Mouse (Mus musculus) T-helper 2 cell (primary cell): ENCODE measurements around the gene Il15.

Experiments
- in situ Hi-C: fragments of 300-600 bp; cut with MboI, MseI; formaldehyde crosslinking; loops from one replicate; pipeline ENCODE4 v1.15.1; 2025; ENCODE audit warnings: high pct_unique_total_duplicates

Gene Il15

DNA sequence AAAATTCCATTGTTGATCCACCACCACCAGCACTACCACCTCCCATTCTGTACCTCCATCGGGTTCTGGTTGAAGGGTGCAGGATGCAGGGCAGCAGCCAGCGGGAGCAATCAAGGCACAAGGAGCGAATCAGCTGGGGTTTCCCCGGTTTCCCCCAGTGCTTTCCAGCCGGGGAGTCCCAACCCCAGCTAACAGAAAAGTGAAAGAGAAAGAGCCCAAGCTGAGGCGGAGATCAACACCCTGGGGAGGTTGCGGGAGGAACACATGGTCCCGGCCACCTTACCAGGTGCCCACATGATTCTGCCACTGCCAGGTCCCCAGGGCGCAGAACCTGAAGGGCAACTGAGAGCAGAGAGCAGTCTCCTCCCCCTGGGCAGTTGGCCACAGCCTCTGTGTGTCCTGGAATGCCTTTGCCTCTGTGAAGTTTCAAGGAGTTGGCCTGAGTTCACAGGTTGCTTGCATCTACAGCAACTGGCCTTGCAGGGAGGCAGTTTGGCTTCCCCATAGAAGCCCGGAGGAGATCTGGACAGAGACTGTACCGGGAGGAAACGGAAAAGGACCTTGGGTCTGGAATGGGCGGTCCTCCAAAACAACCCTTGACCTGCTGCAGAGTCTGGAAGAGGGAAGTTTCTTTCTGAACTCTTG is at the start of gene Il15:
Gene Il15 (minus strand): TSS at position 537 of the 645 bp plus-strand sequence.
- in situ Hi-C loops = no loop called here

DNA sequence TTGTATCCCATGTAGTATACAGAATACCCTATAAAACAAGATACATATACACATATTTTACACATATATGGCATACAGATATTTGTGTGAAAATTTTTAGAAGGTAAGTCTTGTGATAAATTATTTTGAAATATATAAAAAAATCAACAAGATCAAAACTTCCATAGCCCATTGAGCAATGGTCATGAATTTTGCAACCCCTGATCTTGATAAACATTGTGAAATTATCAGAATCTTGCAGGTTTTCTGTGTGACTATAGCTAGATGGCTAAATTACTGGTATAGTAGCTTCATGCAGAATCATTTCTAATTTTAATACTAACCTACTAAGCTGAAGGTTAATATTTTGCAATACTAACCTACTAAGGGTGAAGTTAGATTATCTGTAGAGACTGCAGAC is 41.9 kb upstream of the Il15 start:
- in situ Hi-C loops = no loop called here

DNA sequence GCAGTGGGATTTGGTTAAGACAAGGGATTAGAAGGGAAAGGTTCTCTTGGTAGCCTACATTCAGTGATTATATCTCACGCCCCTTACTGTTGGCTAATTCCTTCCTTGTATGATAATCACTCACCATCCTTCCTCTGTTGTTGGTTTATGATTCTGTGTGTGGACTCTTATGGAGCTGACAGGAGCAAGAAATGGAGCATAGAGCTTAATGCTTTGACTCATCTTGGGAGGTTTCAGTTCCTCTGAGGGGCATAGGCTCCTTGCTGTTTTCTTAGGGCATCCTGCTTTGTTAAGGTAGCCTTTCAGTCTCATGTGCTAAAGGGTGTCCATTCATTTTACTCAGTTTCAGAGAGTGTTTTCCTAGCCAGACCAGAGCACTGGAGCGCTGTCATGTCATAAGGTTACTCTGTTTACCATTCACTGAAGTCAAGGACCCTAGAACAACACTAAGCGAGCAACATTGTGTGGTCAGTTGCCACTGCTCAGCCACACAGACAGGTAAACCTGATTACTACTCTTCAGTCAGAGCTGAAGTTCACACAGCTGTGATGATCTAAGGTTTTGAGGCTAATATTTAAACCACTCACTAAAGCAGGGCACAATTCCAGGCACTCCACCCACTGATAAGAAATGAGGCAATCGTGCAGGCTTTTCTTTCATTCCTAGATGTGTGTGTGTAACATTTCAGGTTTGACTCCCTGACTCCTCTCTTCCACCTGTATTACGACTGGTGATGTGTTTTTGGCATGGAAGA is 13.7 kb upstream of the Il15 start:
- in situ Hi-C loops = no loop called here

DNA sequence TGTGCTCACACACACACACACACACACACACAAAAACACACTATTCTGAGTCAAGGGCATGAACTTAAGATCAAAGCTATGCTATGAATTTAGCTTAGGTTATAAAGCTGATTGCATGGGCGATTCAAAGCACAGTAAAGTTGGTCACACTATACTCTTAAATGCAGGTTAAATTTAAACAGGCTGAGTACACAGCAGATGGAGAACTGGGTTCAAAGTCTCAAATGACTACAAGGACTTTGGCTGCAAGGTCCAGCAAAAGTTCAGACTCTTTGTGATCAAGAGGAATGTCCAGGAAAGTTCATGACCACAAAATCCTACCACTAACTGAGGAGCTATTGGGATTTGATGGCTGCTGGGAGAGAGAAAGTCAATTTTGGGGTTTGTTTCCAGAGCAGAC is 12.5 kb upstream of the Il15 start:
- in situ Hi-C loops = no loop called here

DNA sequence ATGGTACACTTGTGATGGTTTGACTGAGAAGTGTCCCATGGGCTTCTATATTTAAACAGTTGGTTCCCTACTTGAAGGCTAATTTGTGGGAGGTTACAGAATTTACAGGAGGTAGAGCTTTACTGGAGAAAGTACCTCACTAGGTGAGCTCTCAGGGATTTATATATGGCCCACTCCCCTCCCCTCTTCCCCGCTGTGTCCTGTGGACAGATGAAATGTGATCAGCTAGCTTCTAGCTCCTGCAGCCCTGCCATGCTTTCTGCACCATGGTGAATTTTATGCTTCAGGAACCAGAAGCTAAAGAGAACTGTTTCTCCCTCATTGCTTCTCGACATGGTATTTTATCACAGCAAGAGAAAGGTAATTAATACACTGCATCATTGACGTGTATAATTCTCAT is 7.1 kb upstream of the Il15 start:
- in situ Hi-C loops = no loop called here

DNA sequence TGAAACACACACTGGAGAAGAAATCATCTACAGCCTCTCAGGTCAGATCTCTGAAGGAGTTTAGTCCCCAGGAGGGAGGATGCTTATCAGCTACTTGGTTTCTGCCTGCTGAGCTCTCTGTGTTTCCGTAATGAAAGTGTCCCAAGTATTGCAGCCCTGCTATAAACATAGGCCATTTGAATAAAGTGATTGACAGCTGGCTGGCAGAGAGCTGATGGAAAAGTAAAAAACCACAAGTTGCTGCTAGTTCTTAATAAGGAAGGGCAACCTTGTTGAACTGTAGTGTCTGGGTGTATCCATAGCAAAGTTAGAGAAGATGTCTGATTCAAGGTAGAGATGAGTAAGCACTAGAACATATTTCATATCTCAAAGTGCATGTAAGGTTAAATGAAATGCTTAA is 4.0 kb upstream of the Il15 start:
- in situ Hi-C loops = no loop called here

DNA sequence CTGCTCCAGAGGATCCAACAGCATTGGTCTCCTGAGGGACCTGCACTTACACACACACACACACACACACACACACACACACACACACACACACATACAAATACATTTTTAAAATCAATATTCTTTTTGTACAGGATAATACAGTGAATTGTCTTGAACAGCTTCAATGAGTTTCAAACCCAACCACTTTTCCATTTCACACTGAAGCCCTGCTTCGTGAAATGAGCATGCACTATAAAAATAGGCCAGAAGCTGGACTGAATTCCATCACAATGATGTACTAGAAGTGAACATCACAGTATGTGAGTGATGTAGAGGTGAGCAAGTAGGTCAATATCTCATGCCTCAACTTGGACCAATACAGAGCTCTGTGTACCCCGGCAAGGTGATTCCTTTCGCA is 1.0 kb upstream of the Il15 start:
- in situ Hi-C loops = no loop called here

DNA sequence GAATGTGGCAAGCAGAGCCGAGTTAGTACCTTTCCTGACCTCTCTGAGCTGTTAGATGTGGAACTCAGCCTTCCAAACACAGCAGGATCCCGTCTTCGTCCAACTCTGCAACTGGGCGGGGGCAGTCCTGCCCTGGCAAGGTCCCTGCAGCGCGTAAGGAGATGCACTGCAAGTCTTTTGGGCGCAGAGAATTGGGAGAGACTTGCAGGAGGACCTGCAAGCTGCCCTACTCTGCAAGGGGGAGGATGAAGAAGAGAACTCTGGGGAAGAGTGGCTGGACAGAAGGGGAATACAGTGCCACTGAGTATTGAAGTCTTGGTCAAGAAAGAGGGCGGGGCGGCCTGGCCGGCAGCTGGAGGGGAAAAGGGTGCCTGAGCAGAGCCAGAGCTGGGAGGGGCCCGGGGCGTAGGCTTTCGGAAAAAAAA is 749 bp downstream of the Il15 start:
- in situ Hi-C loops = no loop called here

DNA sequence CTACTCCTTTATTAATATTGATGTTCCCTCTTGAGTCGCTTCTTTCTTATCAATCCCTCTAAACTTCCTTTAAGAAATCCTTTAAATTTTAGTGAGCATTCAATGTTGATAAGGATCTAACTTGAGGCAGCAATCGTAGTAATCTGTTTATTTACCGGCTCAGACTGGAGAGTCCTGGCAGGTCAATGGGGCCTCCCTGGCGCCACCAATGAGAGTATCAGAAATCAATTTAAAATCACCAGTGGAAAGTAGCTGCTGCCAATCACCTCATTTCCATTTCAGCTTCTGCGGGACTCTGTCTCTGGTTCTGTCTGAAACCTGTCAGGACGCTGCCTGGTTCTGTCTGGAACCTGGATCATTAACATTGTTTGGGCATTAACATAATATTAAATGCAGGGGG is 1.5 kb downstream of the Il15 start:
- in situ Hi-C loops = no loop called here

DNA sequence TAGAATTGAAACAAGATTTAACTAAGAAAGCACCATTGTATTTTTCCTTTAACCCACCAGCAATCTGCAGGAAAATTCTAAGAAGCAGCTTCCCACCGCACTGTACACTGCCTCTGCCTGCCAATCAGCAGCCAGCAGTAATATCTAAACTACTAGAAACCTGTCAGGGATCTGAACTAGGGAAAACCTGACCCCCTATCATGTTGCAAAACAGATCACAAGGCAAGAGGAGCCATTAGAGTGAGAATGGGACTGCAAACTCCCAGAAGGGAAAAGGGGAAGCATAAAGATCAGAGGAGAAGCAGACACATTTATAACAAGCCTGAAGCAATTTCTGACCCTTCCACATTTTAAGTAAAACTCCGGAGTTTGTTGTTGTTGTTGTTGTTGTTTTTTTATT is 2.0 kb downstream of the Il15 start:
- in situ Hi-C loops = no loop called here

DNA sequence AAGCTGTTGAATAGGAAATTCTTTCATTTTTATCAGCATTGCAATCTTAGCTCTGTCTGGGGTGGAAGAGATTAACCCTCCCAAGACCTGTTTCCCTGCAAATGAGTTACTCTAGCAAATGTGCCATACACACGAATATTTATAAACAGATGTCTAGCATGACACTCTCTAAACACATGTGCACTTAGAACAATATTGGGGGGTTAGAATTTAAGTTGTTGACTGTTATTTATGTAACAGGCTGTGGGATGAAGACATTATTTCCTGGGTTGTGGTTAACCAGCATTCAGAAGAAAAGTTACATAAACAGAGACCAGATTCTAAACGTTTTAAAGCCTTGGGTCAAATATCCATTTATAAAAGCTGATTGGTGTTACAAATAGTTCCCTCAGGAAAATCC is 2.6 kb downstream of the Il15 start:
- in situ Hi-C loops = no loop called here

DNA sequence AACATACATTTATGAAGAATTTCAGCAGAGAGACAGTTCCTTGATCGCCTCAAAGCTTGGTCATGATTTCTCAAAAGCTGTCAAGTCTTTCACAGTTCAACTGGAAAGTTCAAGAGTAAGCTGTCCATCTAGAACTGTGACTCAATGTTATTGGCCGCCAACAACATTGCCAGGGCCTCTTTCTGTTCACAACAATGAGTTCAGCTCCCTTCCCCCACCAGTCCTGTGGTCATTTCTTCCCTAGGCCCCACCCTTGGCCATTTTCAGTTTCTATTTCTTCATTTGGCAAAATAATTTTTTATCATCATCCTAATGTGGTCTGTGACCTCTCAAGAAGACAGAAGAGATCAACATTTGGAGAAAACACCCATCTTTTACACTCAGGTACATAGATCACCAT is 4.5 kb downstream of the Il15 start:
- in situ Hi-C loops = no loop called here

DNA sequence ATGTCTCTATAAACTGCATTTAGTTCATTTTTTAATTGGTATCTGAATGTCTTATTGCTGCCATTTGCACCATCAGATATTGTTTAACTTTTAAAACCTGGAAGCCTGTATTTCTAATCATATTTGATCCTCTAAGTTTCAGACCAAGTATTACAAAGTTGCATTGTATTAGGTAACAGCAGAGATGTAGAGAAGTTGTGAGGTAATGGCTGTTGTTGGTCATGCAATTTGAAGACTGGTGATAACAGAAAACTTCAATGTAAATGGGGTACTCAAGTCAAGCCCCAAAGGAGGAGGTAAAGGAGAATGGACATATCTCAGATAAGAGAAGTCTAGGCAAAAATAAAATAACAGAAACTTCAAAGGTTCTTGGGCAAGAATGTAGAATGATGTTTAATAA is 11.8 kb downstream of the Il15 start:
- in situ Hi-C loops = no loop called here

DNA sequence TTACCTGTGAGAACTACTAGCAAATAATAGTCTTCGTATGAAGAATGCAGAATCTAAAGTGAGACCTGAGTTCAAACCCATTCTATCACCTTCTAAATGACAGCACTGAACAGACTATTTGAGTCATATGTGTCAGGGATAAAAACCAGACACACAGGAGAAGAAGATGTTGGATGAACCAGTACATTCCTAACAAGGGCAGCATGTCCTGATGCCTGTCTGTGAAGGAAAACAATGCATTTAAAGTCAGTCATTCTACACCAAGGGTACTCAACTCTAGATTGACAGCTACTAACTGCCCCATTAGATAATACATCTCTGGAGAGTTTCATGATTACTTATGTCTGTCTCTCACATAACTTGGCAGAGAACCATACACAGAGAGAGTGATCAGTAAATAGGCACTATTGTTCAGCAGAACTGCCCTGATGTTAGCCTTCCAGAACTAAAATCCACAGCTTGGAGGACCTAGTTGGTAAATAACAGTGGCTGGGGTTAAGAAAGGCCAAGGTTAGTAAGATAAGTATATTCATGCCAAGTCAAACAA is 14.6 kb downstream of the Il15 start:
- in situ Hi-C loops = no loop called here

DNA sequence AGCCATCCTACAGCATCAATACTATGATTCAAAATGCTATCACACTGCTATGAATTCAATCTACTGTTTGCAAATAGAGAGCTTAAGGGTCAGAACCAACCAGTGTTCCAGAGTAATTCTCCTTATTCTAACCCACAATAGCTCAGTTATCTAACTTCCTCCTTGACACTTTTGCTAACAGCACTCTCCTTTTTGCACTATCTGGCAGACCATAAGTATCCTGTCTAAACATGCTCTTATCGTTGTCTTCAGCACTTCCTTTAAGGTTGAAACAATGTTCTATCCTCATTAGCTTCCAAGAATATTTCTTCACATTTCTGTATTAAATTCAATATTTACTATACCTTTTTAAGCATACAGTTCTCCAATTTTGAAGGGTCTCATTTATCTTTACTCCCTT is 15.4 kb downstream of the Il15 start:
- in situ Hi-C loops = no loop called here

DNA sequence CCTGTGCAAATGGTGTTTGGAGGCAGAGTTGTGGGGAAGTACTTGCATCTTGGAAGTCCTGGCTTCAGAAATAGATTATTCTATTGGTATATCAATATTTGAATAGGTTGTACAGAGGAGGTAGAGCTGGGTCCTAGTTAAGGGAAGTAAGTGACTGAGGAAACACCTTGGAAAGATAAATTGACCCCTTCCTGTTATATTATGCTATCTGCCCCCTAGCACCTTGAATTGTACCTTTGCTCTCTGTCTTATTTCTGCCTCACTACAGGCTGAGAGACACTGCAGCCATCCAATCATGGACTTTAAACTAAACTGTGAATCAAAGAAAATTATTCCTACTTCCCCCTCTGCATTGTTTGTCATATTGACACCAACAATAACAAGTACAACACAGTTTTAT is 17.2 kb downstream of the Il15 start:
- in situ Hi-C loops = no loop called here

DNA sequence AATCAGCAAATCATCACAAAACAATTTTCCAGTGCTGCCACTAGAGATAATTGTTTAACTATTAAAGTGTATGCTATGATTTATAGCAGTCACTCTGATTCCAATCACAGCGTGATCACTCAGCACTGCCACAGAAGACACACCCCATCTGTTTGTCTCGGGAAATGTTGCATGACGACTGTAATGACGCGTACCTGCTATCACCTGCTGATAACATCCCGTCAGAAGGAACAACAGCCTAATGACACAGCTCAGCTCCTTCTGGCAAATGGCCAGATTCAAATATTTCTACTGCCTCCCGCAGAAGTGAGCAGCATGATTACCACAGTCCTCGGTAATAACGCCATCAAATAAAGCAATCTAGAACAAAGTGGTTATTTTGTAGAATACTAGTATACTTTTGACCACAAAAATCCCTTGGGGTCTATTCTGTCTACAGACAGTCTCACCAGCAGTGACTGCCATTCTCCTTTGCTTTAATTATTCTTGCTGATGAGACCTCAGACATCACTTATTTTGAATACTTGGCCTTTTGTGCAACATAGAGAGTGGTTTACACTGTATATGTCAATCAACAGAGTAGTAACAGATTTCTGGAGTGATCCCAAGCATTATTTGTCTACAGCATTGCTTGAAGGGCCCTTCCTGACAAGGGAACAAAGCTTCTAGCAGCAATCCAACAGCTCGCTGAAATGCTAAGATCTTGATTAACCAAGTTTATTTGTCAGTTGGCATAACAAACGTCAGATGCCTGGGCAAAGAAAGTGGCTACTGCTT is 18.4 kb downstream of the Il15 start:
- in situ Hi-C loops = no loop called here

DNA sequence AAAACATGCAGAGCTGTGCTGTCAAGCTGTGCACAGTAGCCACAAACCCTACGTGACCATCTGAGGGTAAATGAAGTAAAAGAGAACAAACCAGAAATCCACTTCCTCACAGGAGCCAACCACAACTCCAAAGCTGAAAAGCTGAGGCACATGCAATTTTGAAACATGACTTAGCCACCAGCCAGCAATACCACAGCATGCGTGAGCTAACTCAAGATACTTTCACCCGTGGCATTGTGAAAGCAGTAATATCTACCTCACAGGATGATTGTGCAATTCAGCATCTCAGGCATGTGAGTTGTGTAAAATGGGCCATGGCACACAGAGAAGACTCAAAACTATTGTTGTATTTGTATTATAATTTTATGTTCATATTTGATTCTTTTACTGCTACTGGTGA is 19.7 kb downstream of the Il15 start:
- in situ Hi-C loops = no loop called here

DNA sequence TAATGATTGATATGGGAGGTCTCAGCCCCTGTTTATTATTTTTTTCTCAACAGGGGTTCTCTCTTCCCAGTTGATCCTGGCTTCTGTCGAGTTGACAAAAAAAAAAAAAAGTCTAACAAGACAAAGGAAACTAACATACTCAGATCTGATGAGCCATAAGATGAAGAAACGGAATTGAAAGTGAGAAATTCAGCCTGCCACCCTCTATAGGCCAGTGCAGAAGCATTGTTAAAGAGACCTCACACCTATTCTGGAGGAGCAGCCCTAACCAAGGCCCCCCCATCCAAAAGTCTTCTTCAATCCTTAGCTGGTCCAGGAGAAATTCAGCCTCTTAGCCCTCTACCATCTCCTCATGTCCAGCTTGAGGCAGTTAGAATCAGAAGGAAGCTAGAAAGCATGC is 20.7 kb downstream of the Il15 start:
- in situ Hi-C loops = no loop called here

DNA sequence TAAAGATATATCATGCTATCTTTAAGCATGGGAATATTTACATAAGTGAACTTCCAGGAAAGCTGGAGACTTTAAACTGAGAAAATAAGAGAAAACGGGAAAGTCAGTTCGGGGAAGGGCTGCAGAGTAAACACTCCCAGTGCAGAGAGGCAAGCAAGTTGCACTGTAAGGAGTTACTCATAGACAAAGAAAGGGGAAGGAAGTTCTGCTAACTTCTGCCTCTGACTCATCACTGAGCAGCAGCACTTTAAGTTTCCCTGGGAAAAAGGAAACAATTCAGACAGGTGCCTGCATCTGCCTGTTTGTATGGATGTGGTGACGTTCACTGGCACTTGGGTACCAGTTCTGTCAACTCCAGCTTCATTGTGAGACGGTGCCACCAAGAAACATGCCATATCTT is 28.6 kb downstream of the Il15 start:
- in situ Hi-C loops = no loop called here

DNA sequence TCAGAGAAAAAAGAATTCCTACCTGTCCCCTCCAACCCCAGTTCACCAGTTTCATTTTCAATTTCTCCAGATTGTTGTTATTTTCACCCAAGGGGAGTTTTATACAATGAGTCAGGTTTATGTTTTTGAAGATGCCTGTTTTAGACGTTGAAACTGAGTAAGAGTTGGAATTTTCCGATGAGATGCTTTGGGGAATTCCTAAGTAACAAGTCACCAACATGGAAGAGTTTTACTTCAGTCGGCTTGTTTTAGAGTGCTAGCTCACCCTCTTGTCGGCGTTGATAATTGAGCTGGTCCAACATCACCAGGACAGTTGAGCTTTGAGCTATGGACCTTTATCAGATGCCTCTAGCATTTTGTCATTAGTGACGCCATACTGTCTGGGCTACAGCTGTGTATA is 30.2 kb downstream of the Il15 start:
- in situ Hi-C loops = no loop called here

DNA sequence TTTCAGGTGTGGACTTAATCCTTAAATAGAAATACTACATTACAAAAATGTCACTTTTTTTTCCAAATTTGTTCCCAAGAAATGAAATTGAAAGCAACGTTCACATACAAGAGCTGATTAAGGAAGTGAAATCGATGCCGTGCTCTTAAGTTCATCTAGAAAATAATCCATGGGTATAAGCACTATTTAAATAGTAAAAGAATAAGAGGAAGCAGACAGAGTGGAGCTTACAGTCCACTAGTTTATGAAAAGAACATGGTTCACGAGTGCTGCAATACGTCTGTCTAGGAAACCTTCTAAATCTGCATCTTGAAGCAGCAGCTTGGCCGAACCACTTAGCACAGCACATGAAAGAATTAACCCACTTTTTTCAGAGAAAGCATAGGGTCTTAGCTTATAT is 32.4 kb downstream of the Il15 start:
- in situ Hi-C loops = no loop called here

DNA sequence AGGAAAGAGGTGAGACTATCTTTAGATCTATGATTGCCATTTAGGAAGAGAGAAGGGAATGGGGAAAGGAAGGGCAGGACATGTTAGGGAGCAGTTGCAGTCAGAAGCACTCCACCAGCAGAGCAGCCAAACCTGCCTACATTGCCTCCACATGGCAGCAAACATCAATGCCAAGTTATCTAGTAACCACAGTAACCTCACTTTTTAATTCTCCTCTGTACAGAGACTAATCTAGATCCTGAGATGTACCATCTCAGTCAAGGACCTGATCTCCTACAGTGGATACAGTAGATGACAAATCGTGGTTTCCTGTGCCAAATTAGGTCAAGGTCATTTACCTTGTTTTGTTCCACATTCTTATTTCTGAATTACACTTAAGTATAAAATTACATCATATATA is 42.0 kb downstream of the Il15 start:
- in situ Hi-C loops = no loop called here
